Mouse (Mus musculus) gastrocnemius, postnatal 10 days (tissue): ENCODE data around the gene Gm17409. TPM values are rescaled to one million over a fixed set of nuclear protein-coding genes. Genes with fewer than 3 reads are reported as not detected.

Experiments
- DNase-seq: peaks from one replicate; pipeline ENCODE4 v3.0.0; 2021; ENCODE audit warnings: mixed read lengths
- long read RNA-seq, 2 experiments: library from polyadenylated mRNA; stranded (forward); transcript quantifications; one replicate each; pipeline ENCODE4 v2.0.0; 2021
- total RNA-seq, 2 experiments: library from RNA; stranded (reverse); gene quantifications; 2 replicates each; pipeline ENCODE4 v1.2.3; 2021

The Gm17409 gene
- total RNA-seq = not detected
- long read RNA-seq, experiment 1 = 0 reads
- long read RNA-seq, experiment 2 = 0 reads

- DNase-seq = no peak
Measured at GRCm38 (mm10) chr2:58469816-58470215, at the start of gene Gm17409. Gene Gm17409 (plus strand): TSS chr2:58470116.

- no peak for DNase-seq
Measured at GRCm38 (mm10) chr2:58423319-58423718, 46.6 kb upstream of the Gm17409 start.

GRCm38 (mm10) chr2:58425436-58426004 is 44.4 kb upstream of the Gm17409 start:
- DNase-seq = no peak

- DNase-seq = no peak
Measured at GRCm38 (mm10) chr2:58432211-58432610, 37.7 kb upstream of the Gm17409 start.

- no peak for DNase-seq
Measured at GRCm38 (mm10) chr2:58433317-58433716, 36.6 kb upstream of the Gm17409 start.

- no peak for DNase-seq
Measured at GRCm38 (mm10) chr2:58434438-58434837, 35.5 kb upstream of the Gm17409 start.

GRCm38 (mm10) chr2:58435507-58435906 is 34.4 kb upstream of the Gm17409 start:
- no peak for DNase-seq

GRCm38 (mm10) chr2:58436911-58437310 is 33.0 kb upstream of the Gm17409 start:
- no peak for DNase-seq

GRCm38 (mm10) chr2:58443163-58443562 is 26.8 kb upstream of the Gm17409 start:
- no peak for DNase-seq

GRCm38 (mm10) chr2:58447001-58447400 is 22.9 kb upstream of the Gm17409 start:
- no peak for DNase-seq

- no peak for DNase-seq
Measured at GRCm38 (mm10) chr2:58454095-58454865, 15.6 kb upstream of the Gm17409 start.

- no peak for DNase-seq
Measured at GRCm38 (mm10) chr2:58456843-58457487, 13.0 kb upstream of the Gm17409 start.

GRCm38 (mm10) chr2:58457488-58457865 is 12.4 kb upstream of the Gm17409 start:
- no peak for DNase-seq

- peak; percentile 24 for DNase-seq
Measured at GRCm38 (mm10) chr2:58458820-58459371, 11.0 kb upstream of the Gm17409 start.

- DNase-seq = no peak
Measured at GRCm38 (mm10) chr2:58470290-58470689, 374 bp downstream of the Gm17409 start.

- DNase-seq = no peak
Measured at GRCm38 (mm10) chr2:58475578-58475977, 5.7 kb downstream of the Gm17409 start.

GRCm38 (mm10) chr2:58476956-58477715 is 7.2 kb downstream of the Gm17409 start:
- DNase-seq = peak; percentile 86

- DNase-seq = no peak
Measured at GRCm38 (mm10) chr2:58478144-58478543, 8.2 kb downstream of the Gm17409 start.

GRCm38 (mm10) chr2:58479536-58479935 is 9.6 kb downstream of the Gm17409 start:
- no peak for DNase-seq

- DNase-seq = no peak
Measured at GRCm38 (mm10) chr2:58480764-58481163, 10.8 kb downstream of the Gm17409 start.

GRCm38 (mm10) chr2:58481450-58482100 is 11.7 kb downstream of the Gm17409 start:
- no peak for DNase-seq
